8 mouse cellular contexts compared by ENCODE assay signal in the genomic region with DNA sequence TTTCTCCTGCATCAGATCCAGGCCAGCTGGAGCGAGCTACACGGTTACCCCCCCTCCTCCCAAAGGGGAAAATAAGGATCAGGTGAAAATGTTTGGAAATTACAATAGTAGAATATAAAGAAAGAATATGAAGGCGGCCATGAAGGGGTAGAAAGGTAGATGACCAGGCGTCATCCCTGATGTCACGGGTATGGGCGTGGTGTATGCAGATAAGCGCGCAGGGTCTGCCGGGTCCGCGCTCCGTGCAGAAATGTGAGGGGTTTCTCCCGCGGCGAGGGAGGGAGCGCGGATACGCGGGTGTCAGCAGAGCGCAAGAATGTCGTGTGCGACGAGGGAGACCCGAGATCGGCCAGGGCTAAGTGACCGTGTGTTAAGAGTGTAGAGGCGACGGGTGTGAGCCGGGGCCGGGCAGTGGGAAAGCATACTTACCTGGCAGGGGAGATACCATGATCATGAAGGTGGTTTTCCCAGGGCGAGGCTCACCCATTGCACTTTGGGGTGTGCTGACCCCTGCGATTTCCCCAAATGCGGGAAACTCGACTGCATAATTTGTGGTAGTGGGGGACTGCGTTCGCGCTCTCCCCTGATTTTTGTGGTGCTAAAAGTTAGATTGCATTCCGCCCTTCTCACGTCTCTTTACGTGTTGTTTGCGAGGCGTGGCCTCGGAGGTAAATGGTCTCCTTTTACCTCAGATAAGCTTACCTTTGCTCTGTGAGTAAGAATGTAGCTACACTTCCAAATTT.
DNase-seq lines count a peak whose midpoint lies in the region; ATAC-seq and TF ChIP-seq lines count a peak whose summit lies in the region.
"Not testable (repeated sequence)": the region's sequence is repeated elsewhere in the genome, so short reads cannot be mapped to it uniquely, and the experiment has no call there.

No protein-coding gene starts in this region.

- TF ChIP-seq EP300 in liver, embryonic 14.5 days (IDR thresholded peaks at IDR 0.05; ENCODE audit: low read depth): not testable (repeated sequence)

- H3K4me1 ChIP-seq in embryonic facial prominence, embryonic 15.5 days; heart, embryonic 11.5 days (ENCODE audit: control insufficient read depth, insufficient read depth, low read length); hindbrain, postnatal 0 days (ENCODE audit: insufficient read depth, low read length); kidney, postnatal 0 days (replicated peaks; ENCODE audit: insufficient read depth, low read length); liver, embryonic 14.5 days (replicated peaks; ENCODE audit: control insufficient read depth in 2 of 2, insufficient read depth in 2 of 2, low read length in 1 of 2); midbrain, postnatal 0 days (ENCODE audit: insufficient read depth, low read length); stomach, embryonic 16.5 days (ENCODE audit: control insufficient read depth, insufficient read depth, low read length): not testable (repeated sequence)

- H3K27ac ChIP-seq in embryonic facial prominence, embryonic 15.5 days (replicated peaks); heart, embryonic 11.5 days (ENCODE audit: low read depth, low read length); hindbrain, postnatal 0 days; kidney, postnatal 0 days; liver, embryonic 14.5 days; midbrain, postnatal 0 days (ENCODE audit: low read depth, low read length); stomach, embryonic 16.5 days (ENCODE audit: low read length): not testable (repeated sequence)

- not testable (repeated sequence) for DNase-seq in hindbrain, postnatal 0 days (ENCODE audit: low spot score); kidney, postnatal 0 days (ENCODE audit: low spot score); liver, embryonic 14.5 days (ENCODE audit: low read depth in 3 of 3, low spot score in 3 of 3); midbrain, postnatal 0 days (ENCODE audit: low spot score)

- TF ChIP-seq CTCF in hindbrain, postnatal 0 days (IDR thresholded peaks at IDR 0.05; ENCODE audit: low read depth); kidney, postnatal 0 days (IDR thresholded peaks at IDR 0.05; ENCODE audit: low read depth); liver, embryonic 14.5 days (IDR thresholded peaks at IDR 0.05; ENCODE audit: low read depth); midbrain, postnatal 0 days (IDR thresholded peaks at IDR 0.05): not testable (repeated sequence)

- not testable (repeated sequence) for H3K9ac ChIP-seq in embryonic facial prominence, embryonic 15.5 days; heart, embryonic 11.5 days (ENCODE audit: low read depth, low read length); hindbrain, postnatal 0 days (replicated peaks; ENCODE audit: low read length); kidney, postnatal 0 days (ENCODE audit: low read depth, low read length); liver, embryonic 14.5 days (replicated peaks); midbrain, postnatal 0 days (replicated peaks; ENCODE audit: low read length, poor library complexity, severe bottlenecking); stomach, embryonic 16.5 days (ENCODE audit: low read length)

- peak; percentile 63; the same call in 1 of the 2 replicates for ATAC-seq in embryonic facial prominence, embryonic 15.5 days (ENCODE audit: insufficient number of reproducible peaks, low FRiP score, low TSS enrichment, low read depth)
- peak; percentile 67 for ATAC-seq in heart, embryonic 11.5 days (replicated peaks; ENCODE audit: insufficient number of reproducible peaks, low FRiP score, low TSS enrichment)
- ATAC-seq in hindbrain, postnatal 0 days: peak; percentile 70; the same call in 1 of the 2 replicates
- ATAC-seq in kidney, postnatal 0 days (replicated peaks; ENCODE audit: low FRiP score, low read depth): peak; percentile 78
- ATAC-seq in liver, embryonic 14.5 days (ENCODE audit: insufficient read depth): peak; percentile 87
- peak; percentile 89 for ATAC-seq in megakaryocyte progenitor cell, adult 5-6 weeks (replicated peaks; ENCODE audit: poor library complexity)
- ATAC-seq in midbrain, postnatal 0 days (ENCODE audit: low FRiP score): peak; percentile 71
- ATAC-seq in stomach, embryonic 16.5 days (ENCODE audit: insufficient read depth, low FRiP score): peak; percentile 85; the same call in 1 of the 2 replicates

- not testable (repeated sequence) for H3K4me3 ChIP-seq in embryonic facial prominence, embryonic 15.5 days (replicated peaks); heart, embryonic 11.5 days (ENCODE audit: low read depth, low read length); hindbrain, postnatal 0 days (ENCODE audit: low read length); kidney, postnatal 0 days (replicated peaks; ENCODE audit: low read depth, low read length); liver, embryonic 14.5 days (ENCODE audit: insufficient read depth in 1 of 2, low read depth in 2 of 2, low read length in 2 of 2); midbrain, postnatal 0 days (ENCODE audit: low read depth, low read length); stomach, embryonic 16.5 days (replicated peaks; ENCODE audit: low read length)

- 14% methylated on average over 2 of the region's 43 CpGs for WGBS in embryonic facial prominence, embryonic 15.5 days
- WGBS in heart, embryonic 11.5 days (ENCODE audit: insufficient replicate concordance): 6% methylated on average over 2 of the region's 43 CpGs
- WGBS in hindbrain, postnatal 0 days: 27% methylated on average over 2 of the region's 43 CpGs
- 25% methylated on average over 2 of the region's 43 CpGs for WGBS in kidney, postnatal 0 days
- 12% methylated on average over 2 of the region's 43 CpGs for WGBS in liver, embryonic 14.5 days (ENCODE audit: insufficient replicate concordance)
- WGBS in midbrain, postnatal 0 days: 17% methylated on average over 1 of the region's 43 CpGs
- WGBS in stomach, embryonic 16.5 days: 6% methylated on average over 2 of the region's 43 CpGs

- not testable (repeated sequence) for H3K36me3 ChIP-seq in embryonic facial prominence, embryonic 15.5 days; heart, embryonic 11.5 days (ENCODE audit: control insufficient read depth, insufficient read depth, low read length); hindbrain, postnatal 0 days (ENCODE audit: insufficient read depth, low read length); kidney, postnatal 0 days (ENCODE audit: insufficient read depth, low read length); liver, embryonic 14.5 days (replicated peaks; ENCODE audit: control insufficient read depth, insufficient read depth, low read depth); midbrain, postnatal 0 days (ENCODE audit: insufficient read depth, low read length); stomach, embryonic 16.5 days (ENCODE audit: control insufficient read depth, insufficient read depth, low read length)

- H3K27me3 ChIP-seq in embryonic facial prominence, embryonic 15.5 days; heart, embryonic 11.5 days (ENCODE audit: control insufficient read depth, insufficient read depth, low read length); hindbrain, postnatal 0 days (ENCODE audit: insufficient read depth, low read length); kidney, postnatal 0 days (ENCODE audit: insufficient read depth, low read length); liver, embryonic 14.5 days (ENCODE audit: control insufficient read depth, insufficient read depth, low read length); midbrain, postnatal 0 days (ENCODE audit: insufficient read depth, low read length); stomach, embryonic 16.5 days (ENCODE audit: control insufficient read depth, insufficient read depth, low read length): not testable (repeated sequence)

- not testable (repeated sequence) for H3K9me3 ChIP-seq in embryonic facial prominence, embryonic 15.5 days (replicated peaks); heart, embryonic 11.5 days (replicated peaks; ENCODE audit: control insufficient read depth, low read length); hindbrain, postnatal 0 days (ENCODE audit: low read length); kidney, postnatal 0 days (replicated peaks; ENCODE audit: low read length); liver, embryonic 14.5 days (ENCODE audit: control insufficient read depth, low read length); midbrain, postnatal 0 days (ENCODE audit: low read length); stomach, embryonic 16.5 days (replicated peaks; ENCODE audit: control insufficient read depth, low read length)

- H3K4me2 ChIP-seq in embryonic facial prominence, embryonic 15.5 days (replicated peaks); heart, embryonic 11.5 days; hindbrain, postnatal 0 days (ENCODE audit: low read depth, low read length); kidney, postnatal 0 days (ENCODE audit: low read length); liver, embryonic 14.5 days (ENCODE audit: low read depth); midbrain, postnatal 0 days (ENCODE audit: low read depth, low read length, poor library complexity, severe bottlenecking); stomach, embryonic 16.5 days (ENCODE audit: low read depth, low read length): not testable (repeated sequence)
